Mouse (Mus musculus) kidney, embryonic 14.5 days (tissue): ENCODE results near the gene Cpne9. TPM values are rescaled to one million over a fixed set of nuclear protein-coding genes. Genes with fewer than 3 reads are reported as not detected.

Source experiments
- ATAC-seq: fragments of 200-750 bp; cut with Nextera tagmentation; 2 replicates; pipeline ENCODE4 v1.8.0; 2017; ENCODE audit warnings: moderate number of reproducible peaks, mild to moderate bottlenecking, moderate TSS enrichment, moderate library complexity; ENCODE audit not compliant: low FRiP score, low TSS enrichment
- H3K27ac ChIP-seq: fragments of 300-500 bp; sonication (generic); 2 replicates; pipeline ENCODE4 v1.5.1; 2014; ENCODE audit warnings: low read depth, mild to moderate bottlenecking, low read length, moderate library complexity, mixed read lengths
- H3K27me3 ChIP-seq: fragments of 300-500 bp; sonication (generic); 2 replicates; pipeline ENCODE4 v1.6.1; 2014; ENCODE audit warnings: mild to moderate bottlenecking, low read length; ENCODE audit not compliant: control insufficient read depth, insufficient read depth
- H3K36me3 ChIP-seq: fragments of 300-500 bp; sonication (generic); 2 replicates; pipeline ENCODE4 v1.6.1; 2014; ENCODE audit warnings: low read length, mixed read lengths; ENCODE audit not compliant: control insufficient read depth, insufficient read depth
- H3K4me1 ChIP-seq: fragments of 300-500 bp; sonication (generic); 2 replicates; pipeline ENCODE4 v1.6.1; 2014; ENCODE audit warnings: low read length, mixed read lengths; ENCODE audit not compliant: control insufficient read depth, insufficient read depth
- H3K4me2 ChIP-seq: fragments of 300-500 bp; sonication (generic); replicated peaks from 2 replicates; pipeline ENCODE4 v1.6.1; 2014; ENCODE audit warnings: low read depth, mild to moderate bottlenecking, low read length
- H3K4me3 ChIP-seq: fragments of 300-500 bp; sonication (generic); 2 replicates; pipeline ENCODE4 v1.5.1; 2014; ENCODE audit warnings: mild to moderate bottlenecking, low read length
- H3K9ac ChIP-seq: fragments of 300-500 bp; sonication (generic); 2 replicates; pipeline ENCODE4 v1.6.1; 2014; ENCODE audit warnings: low read depth, mild to moderate bottlenecking, low read length, moderate library complexity
- H3K9me3 ChIP-seq: fragments of 300-500 bp; sonication (generic); 2 replicates; pipeline ENCODE4 v1.6.1; 2016; ENCODE audit warnings: low read length; ENCODE audit not compliant: control insufficient read depth
- WGBS: fragments of 180-500 bp; shearing (Covaris S2); extraction: QIAGEN DNeasy Blood & Tissue Kit; methylation state at CpG from one replicate; pipeline ENCODE4 v1.1.7; 2014; 5-methylcytosine and 5-hydroxymethylcytosine counted together
- polyA plus RNA-seq: library from polyadenylated mRNA; unstranded; fragments of >200 nt; fragmentation: Nextera tagmentation; extraction: Ambion mirVana; gene quantifications from 2 replicates; pipeline ENCODE4 v1.2.1, GENCODE M21; 2014

Gene Cpne9
- polyA plus RNA-seq, result 0.23 TPM in 1 of 2 replicates, not detected in the other

- peaks cover 11% of the 10 kb centered on the region; the same call in 1 of the 2 replicates for H3K4me1 ChIP-seq
- H3K36me3 ChIP-seq, result no peaks in the 10 kb centered on the region
- H3K27ac ChIP-seq, result no peak within 1 kb of the TSS
- peaks cover 32% of the 10 kb centered on the region for H3K27me3 ChIP-seq
- 1% methylated on average over 37 of the region's 37 CpGs for whole genome bisulfite sequencing
- H3K4me3 ChIP-seq, result peak within 1 kb of the TSS; percentile 10
- H3K9me3 ChIP-seq, result no peaks in the 10 kb centered on the region
- H3K4me2 ChIP-seq, result peak within 1 kb of the TSS; percentile 34
- no peak within 1 kb of the TSS for H3K9ac ChIP-seq
- ATAC-seq, result peak; percentile 88
These were observed at the start of gene Cpne9 for GRCm38 (mm10) chr6:113282101-113282802. Gene Cpne9, plus strand, starts transcription at chr6:113282307.

DNA sequence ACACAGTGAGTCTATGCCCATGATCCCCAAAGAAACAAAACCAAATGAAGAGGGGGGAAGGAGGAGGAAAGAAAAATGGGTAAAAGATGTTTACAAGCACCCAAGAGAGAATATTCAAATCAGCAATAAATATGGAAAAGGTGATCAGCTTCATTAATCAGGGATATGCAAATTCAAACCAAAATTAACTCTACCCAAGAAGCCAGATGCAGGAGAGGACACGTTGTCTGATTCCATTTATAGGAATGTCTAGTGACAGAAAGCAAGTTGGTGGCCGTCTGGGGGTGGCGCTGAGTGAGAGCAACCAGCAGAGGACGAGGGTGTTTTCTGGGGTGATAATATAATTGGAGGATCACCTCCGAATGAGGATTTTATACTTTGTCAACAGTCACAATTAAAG, 47.0 kb upstream of the Cpne9 start:
- ATAC-seq, result no peak
- Histone ChIP-seq H3K27ac (no peak overlapping the region), H3K27me3 (no peaks in the 10 kb centered on the region), H3K4me3 (no peak overlapping the region), H3K4me1 (peaks cover 8% of the 10 kb centered on the region), H3K4me2 (no peak overlapping the region), H3K9ac (no peak overlapping the region), H3K9me3 (no peaks in the 10 kb centered on the region), H3K36me3 (no peaks in the 10 kb centered on the region)
- WGBS, result 72% methylated on average over 5 of the region's 5 CpGs

- under 1% methylated on average over 55 of the region's 55 CpGs for WGBS
- H3K36me3 ChIP-seq, result peaks cover 11% of the 10 kb centered on the region; the same call in 1 of the 2 replicates
These were observed 44.4 kb upstream of the Cpne9 start, which contains the start of gene Mtmr14 for GRCm38 (mm10) chr6:113237542-113238270. Gene Mtmr14, plus strand, starts transcription at chr6:113237843.

DNA sequence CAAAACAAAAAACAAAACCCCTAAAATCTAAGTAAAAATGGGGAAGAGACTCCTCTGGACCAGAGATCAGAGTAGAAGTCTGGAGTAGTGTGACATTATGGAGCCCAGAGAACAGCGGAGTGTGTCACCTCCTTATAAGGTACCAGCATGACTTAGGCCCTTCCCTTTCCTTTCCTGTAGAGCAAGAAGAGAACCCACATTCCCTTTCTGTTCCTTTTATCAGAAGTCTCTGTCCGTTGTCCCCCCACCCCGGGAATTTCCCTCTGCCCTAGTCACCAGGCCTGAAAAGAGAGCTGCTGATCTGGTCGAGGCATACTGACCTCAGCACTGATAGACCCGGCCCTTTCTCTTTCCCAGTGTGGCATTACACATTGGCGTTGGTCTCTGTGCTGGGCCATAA, 43.7 kb upstream of the Cpne9 start:
- 37% methylated on average over 6 of the region's 6 CpGs for WGBS
- Histone ChIP-seq H3K9me3 (no peaks in the 10 kb centered on the region), H3K4me1 (peaks cover 8% of the 10 kb centered on the region), H3K36me3 (peaks cover 11% of the 10 kb centered on the region; the same call in 1 of the 2 replicates), H3K4me3 (peak overlapping the region; percentile 94), H3K27ac (no peak overlapping the region), H3K27me3 (no peaks in the 10 kb centered on the region), H3K4me2 (peak overlapping the region; percentile 81), H3K9ac (peak overlapping the region; percentile 78; the same call in 1 of the 2 replicates)
- no peak for ATAC-seq

More at GRCm38 (mm10) chr6:113237542-113238270, 44.4 kb upstream of the Cpne9 start, which contains the start of gene Mtmr14:
- Histone ChIP-seq H3K9me3 (no peaks in the 10 kb centered on the region), H3K27ac (no peak within 1 kb of the TSS), H3K27me3 (no peaks in the 10 kb centered on the region), H3K4me3 (peak within 1 kb of the TSS; percentile 94), H3K4me1 (peaks cover 8% of the 10 kb centered on the region), H3K9ac (peak within 1 kb of the TSS; percentile 78), H3K4me2 (peak within 1 kb of the TSS; percentile 81)
- ATAC-seq, result peak; percentile 100

DNA sequence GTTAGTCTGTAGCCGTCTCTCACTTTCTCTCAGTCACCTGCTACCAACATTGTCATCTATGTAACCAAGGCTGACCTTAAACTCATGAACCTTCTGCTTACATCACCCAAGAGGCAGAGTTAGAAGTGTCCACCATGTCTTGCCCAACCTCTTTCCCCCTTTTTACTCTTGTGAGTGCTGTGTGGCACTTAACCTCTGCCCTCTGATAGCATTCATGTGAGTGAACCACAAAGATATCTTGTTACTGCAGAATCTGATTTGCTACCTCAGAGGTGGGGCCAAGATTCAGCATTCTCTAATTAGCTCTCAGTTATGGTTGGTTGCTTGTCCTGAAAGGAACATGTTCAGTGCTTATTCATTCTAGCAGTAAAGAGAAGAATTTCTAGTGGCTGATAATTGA, 39.4 kb upstream of the Cpne9 start:
- Histone ChIP-seq H3K9me3 (no peaks in the 10 kb centered on the region), H3K4me3 (no peak overlapping the region), H3K27me3 (no peaks in the 10 kb centered on the region), H3K9ac (no peak overlapping the region), H3K27ac (no peak overlapping the region), H3K4me1 (peaks cover 8% of the 10 kb centered on the region), H3K4me2 (no peak overlapping the region), H3K36me3 (peaks cover 19% of the 10 kb centered on the region; the same call in 1 of the 2 replicates)
- 62% methylated on average over 1 of the region's 1 CpGs for WGBS
- ATAC-seq, result no peak

DNA sequence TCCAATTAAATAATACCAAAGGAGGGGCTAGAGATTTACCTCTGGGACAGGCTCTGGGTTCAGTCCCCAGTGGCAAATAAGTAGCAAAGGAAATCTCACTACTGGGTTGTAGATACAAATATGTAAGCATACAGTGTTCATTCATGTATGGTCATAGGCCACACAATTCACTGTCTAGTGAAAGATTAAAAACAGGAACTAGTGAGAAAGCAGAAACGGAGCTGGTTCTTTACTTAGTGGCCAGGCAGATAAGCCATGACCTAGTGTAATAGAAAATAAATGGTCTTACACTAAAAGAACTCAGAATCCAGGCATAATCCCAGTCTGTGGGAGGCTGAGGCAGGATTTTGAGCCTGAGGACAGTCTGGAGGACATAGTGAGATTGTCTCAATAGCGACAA, 36.5 kb upstream of the Cpne9 start:
- no peak overlapping the region for H3K4me2 ChIP-seq
- no peak overlapping the region for H3K9ac ChIP-seq
- no peak overlapping the region for H3K4me3 ChIP-seq
- H3K36me3 ChIP-seq, result peaks cover 22% of the 10 kb centered on the region; the same call in 1 of the 2 replicates
- no peaks in the 10 kb centered on the region for H3K27me3 ChIP-seq
- 90% methylated on average over 2 of the region's 2 CpGs for WGBS
- no peak overlapping the region for H3K27ac ChIP-seq
- no peaks in the 10 kb centered on the region for H3K4me1 ChIP-seq
- no peaks in the 10 kb centered on the region for H3K9me3 ChIP-seq
- no peak for ATAC-seq

DNA sequence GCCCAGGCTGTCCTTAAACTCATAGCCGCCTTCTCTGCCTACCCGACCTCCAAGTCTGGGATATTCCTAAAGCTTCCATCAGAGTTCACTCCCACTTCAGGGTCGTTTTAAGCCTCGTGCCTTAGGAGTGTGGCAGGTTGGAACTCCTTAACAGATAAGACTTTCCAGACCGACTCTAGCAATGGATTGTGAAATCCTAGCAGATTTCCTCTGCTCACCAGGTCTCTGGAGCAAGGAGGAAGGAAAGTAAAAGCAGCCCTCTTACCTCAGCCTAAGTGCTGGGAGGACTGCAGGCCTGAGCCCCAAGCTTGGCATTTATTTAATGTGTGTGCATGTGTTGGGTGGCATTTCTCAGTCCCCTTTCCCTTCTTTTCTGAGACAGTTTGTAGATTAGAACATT, 31.3 kb upstream of the Cpne9 start:
- Histone ChIP-seq H3K4me2 (no peak overlapping the region), H3K9me3 (no peaks in the 10 kb centered on the region), H3K27me3 (no peaks in the 10 kb centered on the region), H3K27ac (no peak overlapping the region), H3K4me3 (no peak overlapping the region), H3K4me1 (no peaks in the 10 kb centered on the region), H3K36me3 (peaks cover 45% of the 10 kb centered on the region), H3K9ac (no peak overlapping the region)
- no peak for ATAC-seq
- 87% methylated on average over 5 of the region's 5 CpGs for WGBS

- no peak overlapping the region for H3K4me2 ChIP-seq
- no peak overlapping the region for H3K9ac ChIP-seq
- no peak overlapping the region for H3K27ac ChIP-seq
- no peaks in the 10 kb centered on the region for H3K27me3 ChIP-seq
- no peak overlapping the region for H3K4me3 ChIP-seq
- H3K4me1 ChIP-seq, result no peaks in the 10 kb centered on the region
- H3K9me3 ChIP-seq, result no peaks in the 10 kb centered on the region
- ATAC-seq, result no peak
- peaks cover 50% of the 10 kb centered on the region for H3K36me3 ChIP-seq
These were observed 30.2 kb upstream of the Cpne9 start for GRCm38 (mm10) chr6:113251921-113252320.

DNA sequence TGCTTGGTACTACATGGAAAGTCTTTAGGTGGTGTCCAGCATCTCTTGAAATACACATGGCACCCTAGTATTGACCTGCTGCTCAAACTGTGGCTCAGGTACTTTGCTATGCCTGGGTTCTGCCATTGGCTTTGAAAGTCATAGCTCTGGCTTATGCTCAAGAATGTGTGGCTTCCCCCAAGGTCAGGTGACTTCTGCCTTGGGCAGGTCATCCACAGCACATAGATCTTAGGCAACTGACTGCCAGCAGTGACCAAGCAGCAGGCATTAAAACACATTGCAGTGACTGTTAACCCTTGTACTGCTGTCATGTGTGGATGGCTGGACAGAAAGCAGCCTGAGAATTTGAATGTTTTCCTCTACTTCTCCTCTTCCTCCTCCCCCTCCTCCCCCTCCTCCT, 27.2 kb upstream of the Cpne9 start:
- no peak overlapping the region for H3K4me2 ChIP-seq
- no peaks in the 10 kb centered on the region for H3K27me3 ChIP-seq
- no peak overlapping the region for H3K4me3 ChIP-seq
- no peak for ATAC-seq
- H3K4me1 ChIP-seq, result no peaks in the 10 kb centered on the region
- no peak overlapping the region for H3K27ac ChIP-seq
- no peaks in the 10 kb centered on the region for H3K9me3 ChIP-seq
- no peak overlapping the region for H3K9ac ChIP-seq
- H3K36me3 ChIP-seq, result peaks cover 63% of the 10 kb centered on the region
